Mouse (Mus musculus) granulocyte monocyte progenitor cell, adult 5-6 weeks (primary cell): ENCODE results near the gene Pced1a. TPM values are rescaled to one million over a fixed set of nuclear protein-coding genes. Genes with fewer than 3 reads are reported as not detected.

Experiments used
- ATAC-seq: replicated peaks from 2 replicates; pipeline ENCODE4 v1.8.0; 2016; ENCODE audit warnings: mild to moderate bottlenecking, moderate TSS enrichment, inconsistent platforms; ENCODE audit not compliant: poor library complexity, severe bottlenecking
- total RNA-seq, 2 experiments: library from RNA; stranded (forward) in 1 of 2; stranded (reverse) in 1 of 2; fragments of 200-712, 200-1000 nt in 1 of 2; fragments of >200 nt in 1 of 2; fragmentation: Nextera tagmentation in 1 of 2; gene quantifications; 2 replicates each; pipeline ENCODE4 v1.2.3; 2014 to 2017

Pced1a gene
- total RNA-seq, 2 experiments from 2014 or later = 13.0 to 17.2 TPM

DNA sequence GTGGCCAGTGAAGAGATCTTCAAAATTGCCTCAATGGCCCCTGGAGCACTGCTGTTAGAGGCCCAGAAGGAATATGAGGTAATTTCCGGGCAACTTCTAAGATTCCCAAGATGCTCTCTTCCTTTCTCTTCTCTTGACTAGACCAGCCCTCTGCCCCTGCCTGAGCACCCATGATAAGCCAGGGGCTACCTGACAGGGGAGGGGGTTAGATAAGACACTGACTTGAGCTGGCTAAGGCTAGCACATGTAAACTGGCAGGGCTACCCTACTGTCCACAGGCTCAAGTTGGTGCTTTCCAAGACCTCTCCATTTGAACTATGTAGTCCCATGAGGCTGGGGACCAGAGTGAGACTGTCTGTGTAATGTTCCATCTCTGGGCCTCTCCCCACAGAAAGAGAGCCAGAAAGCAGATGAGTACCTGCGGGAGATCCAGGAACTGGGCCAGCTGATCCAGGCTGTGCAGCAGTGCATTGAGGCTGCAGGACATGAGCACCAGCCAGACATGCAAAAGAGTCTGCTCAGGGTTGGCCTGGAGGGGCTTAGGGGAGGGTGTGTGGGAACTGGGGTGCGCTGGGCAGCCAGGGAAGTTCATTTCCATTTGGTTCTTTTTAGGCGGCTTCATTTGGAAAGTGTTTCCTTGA, 15.5 kb upstream of the Pced1a start:
- ATAC-seq = no peak

DNA sequence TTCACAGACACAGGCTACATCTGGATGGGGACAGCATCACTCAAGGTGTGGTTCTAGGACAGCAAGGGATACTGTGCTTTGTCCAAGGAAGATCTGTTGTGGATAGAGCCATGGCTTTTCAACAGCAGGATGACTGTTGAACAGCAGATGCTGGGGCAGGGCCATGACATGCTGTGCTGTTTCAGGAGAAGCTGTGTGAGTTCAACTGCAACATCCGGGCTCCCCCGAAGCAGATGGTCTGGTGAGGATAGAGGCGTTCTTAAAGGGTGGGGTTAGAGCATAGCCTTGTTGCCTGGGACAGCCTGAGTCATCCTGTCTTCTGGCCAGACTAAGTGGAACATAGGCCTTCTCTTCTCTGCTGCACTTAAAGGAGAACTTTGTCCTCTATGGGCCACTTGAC, 14.4 kb upstream of the Pced1a start:
- no peak for ATAC-seq

GRCm38 (mm10) chr2:130436769-130437168, 12.3 kb upstream of the Pced1a start:
- ATAC-seq = no peak

GRCm38 (mm10) chr2:130433152-130433551, 8.7 kb upstream of the Pced1a start:
- ATAC-seq = peak; percentile 56; the same call in 1 of the 2 replicates

GRCm38 (mm10) chr2:130432157-130432556, 7.7 kb upstream of the Pced1a start:
- no peak for ATAC-seq

GRCm38 (mm10) chr2:130430484-130430883, 6.0 kb upstream of the Pced1a start:
- ATAC-seq = no peak

DNA sequence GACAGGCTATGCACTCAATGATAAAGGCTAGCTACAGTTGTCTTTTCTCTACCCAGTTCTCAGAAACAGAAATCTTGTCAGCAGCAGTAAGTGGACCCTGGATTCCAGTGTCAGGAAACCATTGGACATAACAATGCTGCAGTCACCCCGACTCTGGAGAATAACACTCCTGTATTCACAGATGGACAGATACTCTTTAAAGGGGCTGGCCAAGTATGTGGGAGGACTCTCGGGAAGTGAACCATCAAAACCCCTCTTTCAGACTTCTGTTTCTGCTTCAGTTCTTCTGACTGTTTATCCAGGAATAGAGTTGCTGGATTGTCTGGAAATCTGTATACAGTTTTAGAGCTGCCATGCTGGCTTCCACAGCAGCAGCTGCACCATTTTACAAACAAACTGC, 5.3 kb upstream of the Pced1a start:
- no peak for ATAC-seq

DNA sequence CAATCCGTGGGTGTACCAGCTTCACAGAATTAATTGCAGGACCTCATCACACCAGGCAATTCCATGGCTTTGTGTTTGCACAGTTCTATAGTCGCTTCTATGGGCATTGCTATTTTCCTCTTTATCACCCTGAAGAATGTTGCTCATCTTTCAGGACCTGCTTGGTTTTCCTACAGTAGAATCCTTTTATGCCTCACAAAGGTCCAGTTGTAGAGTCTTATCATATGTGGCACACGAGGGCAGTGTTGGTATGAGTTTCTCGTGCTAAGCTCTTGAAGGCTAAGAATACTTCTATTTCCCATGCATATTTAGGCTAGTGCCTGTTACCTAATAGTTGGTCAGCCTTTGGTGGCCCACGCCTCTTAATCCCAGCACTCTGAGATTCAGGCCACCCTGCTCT, 611 bp upstream of the Pced1a start:
- no peak for ATAC-seq

DNA sequence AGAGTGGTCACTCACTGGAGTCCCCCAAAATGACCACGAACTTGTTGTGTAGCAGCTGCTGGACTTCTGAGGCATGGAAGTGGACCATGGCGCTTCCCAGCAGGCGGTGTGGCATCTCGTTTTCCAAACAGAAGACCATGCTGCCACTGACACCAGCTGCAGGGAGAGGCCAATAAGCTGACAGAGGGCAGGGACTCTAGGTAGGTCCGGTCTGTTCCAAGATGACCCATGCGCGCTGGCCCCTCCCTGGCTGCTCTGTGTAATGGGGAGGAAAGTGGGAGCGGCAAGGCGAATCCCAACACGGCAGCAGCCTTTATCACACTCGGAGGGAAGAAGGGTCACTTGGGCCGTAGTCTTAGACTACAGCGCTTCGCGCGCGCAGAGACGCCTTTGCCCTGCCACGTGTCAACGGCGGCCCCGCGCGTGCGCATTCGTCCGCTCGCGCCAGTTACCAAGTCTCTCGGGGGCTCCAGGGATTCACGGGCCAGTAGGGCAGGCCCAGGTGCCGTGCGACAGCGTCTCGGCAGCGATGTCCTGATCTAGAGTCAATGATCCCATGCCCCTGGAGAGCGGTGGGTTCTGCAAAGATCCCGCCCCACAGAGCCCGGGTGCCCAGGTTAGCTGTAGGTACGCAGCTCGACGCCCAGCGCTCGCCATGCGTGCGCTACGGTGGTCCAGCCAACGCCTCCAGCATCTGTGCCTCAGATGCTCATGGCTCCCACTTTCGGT, 940 bp downstream of the Pced1a start:
- ATAC-seq = peak; percentile 45

GRCm38 (mm10) chr2:130421781-130422620, 2.5 kb downstream of the Pced1a start:
- ATAC-seq = no peak

DNA sequence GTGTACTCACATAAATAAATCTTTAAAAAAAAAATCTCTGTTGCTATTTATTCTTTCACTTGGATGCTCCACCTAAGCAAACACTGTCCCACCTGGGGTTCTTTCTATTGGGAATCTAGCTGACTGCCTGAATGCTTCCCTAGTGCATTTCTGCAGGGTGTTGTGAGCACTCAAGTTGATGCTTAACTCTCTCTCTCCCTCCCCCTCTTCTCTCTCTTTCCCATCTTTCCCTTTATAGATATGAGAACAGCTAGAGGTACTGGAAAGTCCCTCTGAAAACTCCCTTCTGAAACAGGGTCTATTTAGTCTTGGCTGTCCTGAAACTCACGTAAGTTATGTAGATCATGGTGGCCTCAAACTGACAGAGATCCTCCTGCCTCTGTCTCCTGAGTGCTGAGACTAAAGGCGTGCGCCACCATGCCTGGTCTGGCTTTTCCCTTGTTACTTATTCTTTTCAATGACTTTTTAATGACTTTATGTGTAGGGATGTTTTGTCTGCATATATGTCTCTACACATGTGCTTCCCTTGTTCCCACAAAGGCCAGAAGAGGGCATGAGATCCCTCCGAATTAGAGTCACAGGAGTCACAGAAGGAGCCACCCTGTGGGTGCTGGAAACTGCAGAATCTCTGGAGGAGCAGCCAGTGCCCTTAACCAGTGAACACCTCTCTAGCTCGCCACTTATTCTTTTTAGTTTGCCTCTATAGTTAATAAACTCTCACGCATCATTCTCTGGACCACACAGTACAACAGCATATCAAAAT, 10.2 kb downstream of the Pced1a start:
- no peak for ATAC-seq

DNA sequence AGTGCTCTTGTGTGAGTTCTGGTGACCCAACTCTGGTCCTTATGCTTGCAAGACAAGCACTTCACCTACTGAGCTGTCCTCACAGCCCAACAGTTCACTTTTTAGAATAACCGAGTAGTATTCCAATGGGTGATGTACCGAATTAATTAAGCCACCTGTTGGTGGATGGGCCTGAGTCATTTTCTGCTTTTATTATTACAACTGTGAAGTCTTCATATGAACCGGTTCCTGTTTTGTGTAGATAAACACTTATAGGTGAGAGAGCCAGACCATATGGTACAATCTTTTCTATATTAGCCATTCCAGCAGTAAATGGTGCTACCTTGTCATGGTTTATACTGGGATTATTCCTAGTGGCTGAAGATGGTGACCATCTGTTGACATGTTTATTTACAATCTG, 11.7 kb downstream of the Pced1a start:
- no peak for ATAC-seq

DNA sequence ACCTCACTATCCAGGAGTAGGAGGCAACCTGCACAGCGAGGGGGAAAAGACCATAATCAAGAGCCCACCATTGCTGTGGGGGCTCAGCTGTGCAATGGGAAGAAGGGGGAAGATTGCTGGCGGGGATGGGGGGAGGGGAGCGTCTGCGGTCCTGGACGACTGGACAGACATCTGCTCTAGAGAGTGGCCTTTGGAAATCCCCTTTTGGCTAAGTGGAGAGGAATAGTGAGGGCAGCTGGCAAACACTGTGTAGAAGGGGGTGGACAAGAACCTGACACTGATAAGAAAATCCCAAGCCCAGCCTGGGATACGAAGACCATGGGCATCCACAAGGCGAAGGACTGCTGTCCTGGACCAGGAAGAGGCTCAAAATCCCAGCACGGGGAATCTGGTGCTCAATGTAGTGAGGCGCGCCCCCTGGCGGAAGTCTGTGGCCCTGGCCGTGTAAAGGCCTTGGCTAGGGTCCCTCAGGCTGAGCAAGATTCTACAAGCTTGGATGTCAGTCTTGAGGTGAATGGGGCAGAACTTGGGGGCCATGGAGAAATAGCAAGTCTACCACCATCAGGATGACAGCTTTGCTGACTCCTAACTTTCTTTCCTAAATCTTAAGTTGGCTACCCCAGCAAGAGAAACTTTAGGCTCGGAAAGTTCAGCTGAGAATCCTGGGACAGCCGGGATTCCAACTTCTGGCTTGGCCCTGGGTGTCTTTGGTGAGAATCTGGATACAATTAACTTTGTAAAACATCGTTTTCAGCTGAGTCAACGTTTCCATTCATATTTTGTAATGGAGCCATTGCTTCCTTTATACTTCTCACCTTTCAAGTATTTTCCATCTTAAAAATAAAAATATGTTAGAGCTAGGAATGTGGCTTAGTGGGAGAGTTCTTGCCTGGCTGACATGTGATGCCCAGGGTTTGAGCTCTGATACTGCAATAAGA, 12.7 kb downstream of the Pced1a start:
- ATAC-seq = peak; percentile 92

DNA sequence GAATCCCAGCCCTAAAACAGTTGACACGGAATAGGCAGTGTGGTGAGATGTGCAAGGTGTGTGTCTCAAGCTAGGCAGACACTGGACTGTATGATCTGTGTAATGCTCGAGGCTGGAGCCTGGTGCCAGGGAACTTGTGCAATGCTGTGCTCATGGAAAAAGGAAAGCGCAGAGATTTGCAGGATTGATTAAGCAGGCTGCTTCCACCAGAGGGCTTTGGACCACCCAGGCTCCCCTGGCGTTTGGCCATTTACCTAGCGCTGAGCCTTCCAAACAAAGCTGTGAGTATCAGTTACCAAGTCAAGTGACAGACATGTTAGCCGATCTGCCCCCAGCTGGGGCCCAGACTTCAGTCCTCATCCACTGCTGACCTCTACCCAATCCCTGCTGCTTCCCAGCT, 16.3 kb downstream of the Pced1a start:
- ATAC-seq = no peak

- no peak for ATAC-seq
These were observed 18.3 kb downstream of the Pced1a start, which contains the start of gene Tmem239 for GRCm38 (mm10) chr2:130406178-130406577. Tmem239 (plus strand) TSS chr2:130406478.

GRCm38 (mm10) chr2:130404939-130405338, 19.6 kb downstream of the Pced1a start, which contains the start of the genes Gm28372 and 1700020A23Rik:
Gm28372 (plus strand) TSS chr2:130405239.
1700020A23Rik (plus strand) TSS chr2:130405259.
- no peak for ATAC-seq

DNA sequence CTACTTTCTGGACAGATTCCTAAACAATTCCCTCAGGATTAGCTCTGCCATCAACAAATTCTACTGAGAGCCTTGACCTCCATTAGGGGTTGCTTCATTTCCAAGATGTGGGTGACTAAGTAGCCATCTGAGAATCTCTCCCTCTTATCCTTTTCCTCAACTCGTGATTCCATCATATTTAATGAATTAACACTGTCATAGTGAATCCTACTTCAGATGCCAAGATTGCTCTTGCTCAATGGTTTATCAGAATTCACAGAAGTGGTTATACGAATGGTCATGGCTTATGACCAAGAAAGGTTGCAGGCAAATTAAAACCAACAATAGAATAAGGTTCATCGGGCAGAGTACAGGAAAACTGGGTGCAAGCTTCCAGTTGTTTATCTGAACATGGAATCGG, 22.6 kb downstream of the Pced1a start:
- no peak for ATAC-seq

GRCm38 (mm10) chr2:130400046-130400445, 24.5 kb downstream of the Pced1a start:
- no peak for ATAC-seq

GRCm38 (mm10) chr2:130398091-130398490, 26.4 kb downstream of the Pced1a start:
- peak; percentile 53 for ATAC-seq
